Mouse (Mus musculus) retina, embryonic 14.5 days (tissue): ENCODE measurements at regions not wholly inside any gene's neighbourhood (a gene's known extent, or its start where the extent isn't known, plus 50 kb on each side); places are given as distances from the start of the nearest gene placed in this dataset.
A peak's percentile ranks its signal among the peaks of the same experiment; 100 is the strongest.

Experiments
- DNase-seq: peaks from one replicate; pipeline ENCODE4 v3.0.0-alpha.2; 2015; ENCODE audit warnings: low spot score

DNA sequence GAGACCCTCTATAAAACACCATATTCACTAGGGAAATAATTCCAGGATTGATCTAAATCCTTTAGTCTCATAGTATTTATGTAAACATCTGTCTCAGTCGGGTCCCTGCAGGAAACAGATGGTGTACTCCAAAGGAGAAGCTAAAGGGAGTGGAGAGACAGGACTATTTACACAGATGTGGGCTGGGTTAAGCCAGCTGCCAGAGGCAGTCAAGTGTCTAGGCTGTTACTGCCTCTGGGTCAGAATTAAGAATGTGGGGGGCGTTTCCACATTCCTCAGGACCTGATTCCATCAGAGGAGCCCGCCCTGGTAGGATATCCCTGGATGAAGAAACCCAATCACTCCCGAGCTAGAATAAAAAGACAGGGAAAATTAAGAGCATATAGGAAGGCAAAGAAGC, 380.2 kb upstream of the Auts2 start:
- no peak for DNase-seq

DNA sequence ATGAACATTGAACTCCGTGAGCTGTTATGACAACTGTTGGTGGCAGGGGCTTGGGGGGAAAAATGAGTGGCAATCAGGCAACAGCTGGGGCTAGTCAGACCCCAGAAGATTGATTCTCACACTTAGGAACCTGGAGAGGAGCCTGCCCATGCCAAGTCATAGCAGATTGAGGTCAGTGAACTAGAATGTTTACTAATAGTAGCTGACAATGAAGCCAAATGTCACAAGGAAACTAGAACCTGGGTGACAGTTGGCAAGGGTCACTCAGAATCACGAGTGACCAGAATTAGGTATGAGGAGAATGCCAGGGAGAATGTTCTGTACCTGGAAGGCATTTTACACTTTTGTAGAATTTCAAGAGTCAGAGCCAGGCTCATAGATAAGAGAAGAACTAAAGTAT, 365.9 kb upstream of the Auts2 start:
- DNase-seq: no peak

DNA sequence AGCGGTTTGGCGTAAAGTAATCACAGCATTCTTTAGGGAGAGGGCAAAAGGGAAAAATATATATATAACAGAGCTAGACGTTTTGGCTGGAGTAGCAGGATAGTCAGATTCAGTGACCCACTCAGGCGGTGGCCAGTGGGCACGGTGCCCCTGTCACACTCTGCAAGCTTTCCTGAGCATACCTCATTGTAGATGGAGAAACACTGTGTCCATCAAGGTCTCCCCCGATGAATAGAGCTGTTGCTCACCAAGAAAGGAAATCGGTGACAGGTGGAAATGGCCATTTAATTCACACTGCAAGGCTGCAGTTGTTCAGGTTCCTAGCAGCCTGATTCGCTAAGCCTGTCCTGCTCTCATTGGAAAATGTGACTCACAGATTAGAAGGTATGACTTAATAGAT, 365.1 kb upstream of the Auts2 start:
- DNase-seq: no peak

GRCm38 (mm10) chr5:132892591-132892990, 349.4 kb upstream of the Auts2 start:
- DNase-seq: no peak

DNA sequence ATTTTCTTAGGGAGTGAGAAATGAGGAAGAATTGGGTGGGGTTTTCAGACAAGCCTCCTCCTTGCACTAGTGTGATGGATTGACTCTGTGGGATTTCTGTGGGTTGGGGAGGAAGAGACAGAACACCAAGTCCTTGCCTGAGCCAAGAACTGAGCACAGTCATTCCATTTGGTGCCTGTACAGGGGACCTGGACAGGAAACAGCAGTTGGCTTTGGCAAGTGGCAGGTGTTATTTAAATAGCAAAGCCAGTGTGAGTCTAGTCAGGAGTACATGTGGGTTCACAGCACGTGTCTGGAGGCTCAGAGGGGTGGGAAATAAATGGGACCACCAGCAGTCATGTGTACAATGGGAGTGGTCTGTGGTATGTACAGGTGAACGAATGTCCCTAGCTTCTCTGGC, 341.0 kb upstream of the Auts2 start:
- DNase-seq: no peak

- no peak for DNase-seq
Observed at GRCm38 (mm10) chr5:132882291-132882690, 339.1 kb upstream of the Auts2 start.

DNA sequence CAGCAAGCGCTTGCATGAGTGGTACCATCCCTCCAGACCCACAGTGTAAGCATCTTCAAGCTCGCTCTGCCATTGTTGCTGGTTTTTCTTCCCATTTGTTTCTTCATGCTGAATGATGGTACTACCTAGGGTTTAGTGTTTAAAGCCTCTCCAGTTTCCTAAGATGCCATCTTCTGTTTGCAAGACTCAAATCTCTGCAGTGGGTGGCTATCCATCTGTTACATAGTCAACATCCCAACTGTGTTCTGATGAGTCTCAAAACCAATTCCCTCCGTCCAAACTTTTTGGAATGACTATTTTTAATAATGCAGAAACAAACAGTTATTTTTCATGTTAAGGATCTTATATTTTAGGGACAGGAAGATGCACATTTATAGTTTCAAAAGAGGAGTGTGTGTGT, 338.0 kb upstream of the Auts2 start:
- DNase-seq: no peak

GRCm38 (mm10) chr5:132876336-132876840, 333.2 kb upstream of the Auts2 start:
- peak; percentile 37 for DNase-seq

GRCm38 (mm10) chr5:132858846-132859510, 315.8 kb upstream of the Auts2 start:
- DNase-seq: peak; percentile 22

- DNase-seq: no peak
Observed at GRCm38 (mm10) chr5:132855619-132856510, 312.7 kb upstream of the Auts2 start.

DNA sequence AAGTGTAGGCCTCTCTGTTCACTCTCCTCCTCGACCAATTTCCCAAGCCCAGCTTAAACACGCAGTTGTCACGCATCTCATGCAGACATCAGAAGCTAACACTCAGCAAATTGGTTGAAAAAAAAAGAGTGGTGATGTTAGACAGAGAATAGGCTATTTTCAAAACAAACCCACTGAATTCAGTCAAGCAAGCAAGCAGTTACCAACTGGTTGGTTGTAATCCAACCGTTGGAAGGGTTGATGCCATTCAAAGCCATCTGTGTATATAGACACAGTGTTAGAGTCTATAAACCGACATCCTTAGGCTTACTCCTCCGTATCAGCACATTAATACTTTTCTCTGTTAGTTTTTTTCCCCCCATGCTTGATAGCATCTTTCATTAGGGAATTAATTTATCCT, 307.6 kb upstream of the Auts2 start:
- no peak for DNase-seq

- DNase-seq: no peak
Observed at GRCm38 (mm10) chr5:132848086-132848485, 304.9 kb upstream of the Auts2 start.

DNA sequence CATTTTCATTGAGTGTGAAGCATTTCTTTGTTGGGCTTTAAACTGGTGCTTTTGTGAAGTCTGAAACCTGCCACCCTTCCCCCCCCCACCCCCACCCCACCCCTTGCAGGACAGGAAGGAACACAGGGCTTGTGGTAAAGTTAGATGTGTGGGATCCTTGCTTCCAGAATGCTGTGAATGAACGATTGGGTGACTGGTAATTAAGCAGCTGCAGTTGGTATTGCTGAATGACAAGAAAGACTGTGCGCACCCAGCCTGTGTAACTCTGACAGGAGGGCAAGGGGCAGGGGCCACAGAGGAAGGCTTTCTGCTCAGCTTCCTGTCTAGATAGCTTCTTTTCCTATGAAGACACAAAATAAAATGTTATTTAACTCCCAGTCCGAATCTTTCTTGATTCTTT, 300.1 kb upstream of the Auts2 start:
- DNase-seq: no peak

DNA sequence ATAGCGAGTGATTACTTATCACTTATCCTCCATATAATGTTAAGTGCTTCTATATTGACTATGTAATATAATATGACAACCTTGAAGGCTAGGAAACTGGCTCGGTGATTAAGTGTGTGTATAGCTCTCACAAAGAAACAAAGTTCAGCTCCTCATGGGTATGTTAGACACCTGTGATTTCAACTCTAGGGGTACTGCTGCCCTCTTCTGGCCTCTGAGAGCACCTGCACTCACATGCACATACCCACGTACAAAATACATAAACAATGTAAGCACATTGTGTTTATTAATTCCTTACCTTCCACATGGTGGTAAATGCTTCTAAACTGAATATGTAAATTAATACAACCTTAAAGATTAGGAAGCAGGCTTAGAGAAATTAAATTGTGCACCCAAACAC, 298.6 kb upstream of the Auts2 start:
- no peak for DNase-seq

DNA sequence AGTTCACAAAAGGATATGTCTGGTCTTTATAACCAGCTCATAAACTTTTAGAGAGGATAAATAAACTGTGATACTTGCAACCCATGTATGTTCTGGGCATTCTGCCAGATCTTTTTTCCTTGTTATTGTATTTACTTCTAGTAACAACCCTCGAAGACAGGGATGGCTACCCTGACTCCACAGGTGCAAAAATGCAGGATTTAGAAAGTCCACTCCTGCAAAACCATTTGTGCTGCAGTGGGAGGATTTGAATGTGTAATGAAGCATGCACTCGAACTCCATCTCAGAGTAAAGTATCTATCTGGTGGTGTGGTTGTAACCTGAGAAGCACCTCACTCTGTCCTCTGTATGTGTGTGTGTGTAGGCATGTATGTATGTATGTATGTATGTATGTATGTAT, 294.3 kb upstream of the Auts2 start:
- no peak for DNase-seq

DNA sequence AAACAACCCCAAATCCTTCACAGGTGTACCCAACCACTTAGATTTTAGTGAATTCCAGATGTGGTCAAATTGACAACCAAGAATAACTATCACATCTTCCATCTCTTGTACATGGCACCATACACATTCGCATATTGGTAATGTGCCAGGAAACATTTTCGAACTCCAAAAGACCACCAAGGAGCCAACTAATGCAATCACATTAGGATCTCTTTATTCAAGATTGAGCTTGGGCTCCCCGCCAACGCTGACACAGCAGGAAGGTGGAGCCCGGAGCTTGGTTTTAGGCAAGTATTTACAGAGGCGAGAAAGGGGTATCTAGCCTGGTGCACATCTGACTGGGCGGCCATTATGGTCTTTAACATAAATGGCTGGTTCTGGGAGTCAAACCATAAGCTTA, 285.8 kb upstream of the Auts2 start:
- no peak for DNase-seq

DNA sequence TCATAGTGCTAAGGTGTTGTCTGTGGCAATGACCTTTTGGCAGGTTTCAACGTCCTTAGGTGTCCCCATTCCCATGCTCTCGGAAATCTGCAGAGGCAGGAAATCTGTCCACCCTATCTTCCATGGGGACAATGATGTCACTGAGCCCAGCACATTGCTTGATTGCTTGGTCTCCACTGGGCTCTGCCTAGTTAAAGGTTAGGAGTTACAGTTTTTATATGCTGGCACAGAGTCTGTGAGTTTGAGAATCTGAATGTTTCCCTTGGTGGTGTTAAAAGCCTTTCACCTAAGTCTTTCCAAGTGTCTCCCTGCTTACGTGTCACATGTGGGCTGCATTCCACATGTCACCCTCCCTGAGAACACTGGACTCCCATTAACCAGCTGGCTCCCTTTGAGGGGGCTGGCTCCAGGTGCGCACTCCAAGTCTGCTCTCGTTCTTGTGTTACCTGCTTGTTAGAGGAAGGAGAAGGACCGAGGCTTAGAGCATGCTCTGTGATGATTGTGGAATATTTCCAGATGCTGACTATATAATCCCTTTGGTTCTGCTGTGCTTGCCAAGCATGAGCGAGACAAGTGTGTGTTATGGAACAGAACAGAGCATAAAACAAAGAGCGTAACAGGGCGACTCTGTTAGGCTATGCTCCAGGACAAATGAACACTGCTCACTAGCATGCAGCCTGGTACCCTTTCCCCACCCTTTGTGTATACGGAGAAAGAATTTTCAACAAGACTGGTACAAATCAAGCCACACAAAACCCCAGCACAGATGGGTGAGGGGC, 284.6 kb upstream of the Auts2 start:
- DNase-seq: no peak

DNA sequence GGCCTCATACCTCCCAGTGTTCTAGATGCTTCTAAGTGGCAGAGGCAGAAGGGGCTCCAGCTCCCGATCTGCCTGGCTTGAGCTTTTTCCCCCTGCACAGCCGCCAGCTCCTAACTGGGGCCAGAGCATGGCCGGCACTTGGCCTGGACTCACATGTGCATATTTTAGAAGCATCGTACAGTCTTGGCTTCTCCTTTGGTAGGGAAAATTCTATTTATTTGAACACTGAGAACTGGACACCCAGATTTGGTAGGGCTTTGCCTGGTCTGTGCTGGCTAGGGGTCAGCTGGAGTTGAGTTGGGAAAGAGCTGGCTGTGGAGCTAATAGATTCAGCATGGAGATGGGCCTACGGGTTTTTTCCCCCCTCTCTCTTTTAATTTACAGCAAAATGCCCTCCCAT, 282.9 kb upstream of the Auts2 start:
- no peak for DNase-seq

- DNase-seq: no peak
Observed at GRCm38 (mm10) chr5:132817665-132818064, 274.5 kb upstream of the Auts2 start.

DNA sequence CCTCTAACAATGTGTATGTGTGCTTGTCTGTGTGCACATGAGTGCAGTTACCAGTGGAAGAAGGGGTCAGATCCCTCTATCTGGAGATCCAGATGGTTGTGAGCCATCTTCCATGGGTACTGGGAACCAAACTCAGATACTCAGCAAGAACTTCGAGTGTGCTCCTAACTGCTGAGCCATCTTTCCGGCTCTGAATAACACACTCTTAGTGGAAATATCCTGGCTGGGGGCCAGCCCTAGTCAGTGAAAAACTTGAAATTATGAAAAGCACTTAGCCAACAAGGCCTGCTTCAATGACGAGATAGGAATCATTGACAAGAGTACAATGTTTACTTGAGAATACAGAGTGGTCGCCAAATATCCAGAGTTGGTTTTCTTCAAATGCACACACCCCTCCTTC, 266.0 kb upstream of the Auts2 start:
- no peak for DNase-seq

- DNase-seq: no peak
Observed at GRCm38 (mm10) chr5:132796061-132796460, 252.9 kb upstream of the Auts2 start.

- no peak for DNase-seq
Observed at GRCm38 (mm10) chr5:132792484-132792883, 249.3 kb upstream of the Auts2 start.

DNA sequence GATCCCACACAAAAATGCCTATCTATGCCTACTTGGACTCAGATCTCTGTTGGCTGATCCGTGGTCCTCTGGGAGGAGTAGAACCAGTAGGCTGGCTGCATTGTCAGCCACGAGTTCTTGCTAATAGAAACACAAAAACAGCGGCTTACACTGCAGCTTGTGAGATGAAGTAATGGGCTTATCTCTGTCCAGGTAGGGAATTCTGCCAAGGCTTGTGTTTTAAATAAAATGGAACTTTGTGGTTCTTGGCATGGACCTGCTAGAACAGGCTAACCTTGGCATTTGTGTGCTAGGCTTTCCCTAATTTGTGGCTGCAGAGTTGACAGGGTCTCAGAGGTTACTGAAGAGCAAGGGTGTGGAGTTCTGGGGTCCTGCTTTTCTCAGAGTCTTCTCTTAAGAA, 242.1 kb upstream of the Auts2 start:
- no peak for DNase-seq
